Mouse (Mus musculus): Measurements from ENCODE around the gene Vwde.

DNA sequence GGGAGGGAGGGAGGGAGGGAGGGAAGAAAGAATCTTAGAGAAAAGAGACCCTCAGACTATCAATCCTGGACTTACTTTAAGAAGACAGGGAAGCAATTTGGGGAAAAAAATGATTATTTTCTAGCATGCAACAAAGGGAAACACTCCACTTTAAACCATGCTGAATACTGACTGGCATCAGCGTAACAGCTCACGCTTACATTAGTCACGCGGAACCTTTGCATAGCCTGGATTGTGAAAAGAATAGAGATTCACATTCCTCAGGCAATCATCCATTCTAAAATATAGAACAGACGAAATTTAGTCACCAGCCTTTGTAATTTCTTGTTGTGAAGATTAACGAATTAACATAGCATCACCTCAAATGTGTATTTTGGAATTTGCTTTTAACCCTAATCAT lies 18.6 kb downstream of the Vwde start:
- TF ChIP-seq CTCF (IDR thresholded peaks at IDR 0.05; ENCODE audit: low read depth, low read length) = no peak
- TF ChIP-seq POLR2AphosphoS5 (IDR thresholded peaks at IDR 0.05; ENCODE audit: insufficient replicate concordance, low read depth, low read length) = no peak
- no peak for TF ChIP-seq GATA1 (IDR thresholded peaks at IDR 0.05; ENCODE audit: borderline replicate concordance, low read length)
- TF ChIP-seq TAL1 (conservative IDR thresholded peaks at IDR 0.05; ENCODE audit: low read depth, low read length) = no peak
